Mouse (Mus musculus) hindbrain, embryonic 13.5 days (tissue): Measurements from ENCODE around the gene Prom2. TPM values are rescaled to one million over a fixed set of nuclear protein-coding genes. Genes with fewer than 3 reads are reported as not detected.

Experiments used
- ATAC-seq: fragments of 200-750 bp; cut with Nextera tagmentation; 2 replicates; pipeline ENCODE4 v1.8.0; 2017; ENCODE audit warnings: moderate TSS enrichment; ENCODE audit not compliant: low FRiP score
- H3K27ac ChIP-seq: fragments of 300-500 bp; sonication (generic); 2 replicates; pipeline ENCODE4 v1.5.1; 2015; ENCODE audit warnings: inconsistent platforms, mild to moderate bottlenecking, moderate library complexity
- H3K27me3 ChIP-seq: fragments of 300-500 bp; sonication (generic); 2 replicates; pipeline ENCODE4 v1.6.1; 2015; ENCODE audit warnings: mild to moderate bottlenecking, inconsistent platforms
- H3K36me3 ChIP-seq: fragments of 300-500 bp; sonication (generic); 2 replicates; pipeline ENCODE4 v1.6.1; 2015; ENCODE audit warnings: mild to moderate bottlenecking, inconsistent platforms
- H3K4me1 ChIP-seq: fragments of 300-500 bp; sonication (generic); replicated peaks from 2 replicates; pipeline ENCODE4 v1.6.1; 2015; ENCODE audit warnings: inconsistent platforms
- H3K4me2 ChIP-seq: fragments of 300-500 bp; sonication (generic); 2 replicates; pipeline ENCODE4 v1.6.1; 2015; ENCODE audit warnings: inconsistent platforms, mild to moderate bottlenecking, moderate library complexity
- H3K4me3 ChIP-seq: fragments of 300-500 bp; sonication (generic); 2 replicates; pipeline ENCODE4 v1.5.1; 2015; ENCODE audit warnings: mild to moderate bottlenecking, inconsistent platforms
- H3K9ac ChIP-seq: fragments of 300-500 bp; sonication (generic); 2 replicates; pipeline ENCODE4 v1.6.1; 2015; ENCODE audit warnings: mild to moderate bottlenecking, inconsistent platforms
- H3K9me3 ChIP-seq: fragments of 300-500 bp; sonication (generic); 2 replicates; pipeline ENCODE4 v1.6.1; 2016; ENCODE audit warnings: inconsistent platforms
- WGBS: fragments of 180-500 bp; shearing (Covaris S2); methylation state at CpG from one replicate; pipeline ENCODE4 v1.1.7; 2015; 5-methylcytosine and 5-hydroxymethylcytosine counted together
- polyA plus RNA-seq: library from polyadenylated mRNA; unstranded; fragments of >200 nt; fragmentation: Nextera tagmentation; extraction: Ambion mirVana; gene quantifications from 2 replicates; pipeline ENCODE4 v1.2.1, GENCODE M21; 2015

Prom2 gene
- polyA plus RNA-seq, 1 experiment from 2014 or later = 0.10 TPM

GRCm38 (mm10) chr2:127548342-127549074, 7.2 kb upstream of the Prom2 start:
- no peak overlapping the region for H3K27ac ChIP-seq
- 78% methylated on average over 5 of the region's 5 CpGs for WGBS
- no peak for ATAC-seq

DNA sequence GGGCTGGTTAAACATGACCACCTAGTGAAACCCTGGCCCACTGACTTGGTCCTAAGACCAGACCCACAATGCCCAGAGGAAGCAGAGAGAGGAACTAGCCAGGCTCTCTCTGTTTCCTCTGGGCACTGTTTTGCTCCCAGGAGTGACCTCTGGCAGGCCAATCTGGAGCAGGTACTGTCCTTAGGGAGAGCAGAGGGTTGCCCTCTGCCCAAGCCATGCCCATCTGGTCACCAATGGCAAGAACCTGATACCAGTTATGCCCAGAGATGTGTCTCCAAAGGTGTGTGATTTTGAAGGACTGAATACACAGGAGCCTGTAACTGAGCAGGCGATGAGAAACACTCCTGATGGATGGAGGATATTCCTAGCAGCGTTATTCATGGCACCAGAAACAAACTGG, 430 bp upstream of the Prom2 start:
- no peak for ATAC-seq
- 82% methylated on average over 2 of the region's 2 CpGs for WGBS
- H3K27me3 ChIP-seq = peaks cover 74% of the 10 kb centered on the region

More at GRCm38 (mm10) chr2:127548342-127549074, 7.2 kb upstream of the Prom2 start:
- Histone ChIP-seq H3K4me2 (no peak overlapping the region), H3K4me1 (no peaks in the 10 kb centered on the region), H3K36me3 (no peaks in the 10 kb centered on the region), H3K27me3 (peaks cover 15% of the 10 kb centered on the region; the same call in 1 of the 2 replicates), H3K9me3 (no peaks in the 10 kb centered on the region), H3K9ac (no peak overlapping the region), H3K4me3 (no peak overlapping the region)

DNA sequence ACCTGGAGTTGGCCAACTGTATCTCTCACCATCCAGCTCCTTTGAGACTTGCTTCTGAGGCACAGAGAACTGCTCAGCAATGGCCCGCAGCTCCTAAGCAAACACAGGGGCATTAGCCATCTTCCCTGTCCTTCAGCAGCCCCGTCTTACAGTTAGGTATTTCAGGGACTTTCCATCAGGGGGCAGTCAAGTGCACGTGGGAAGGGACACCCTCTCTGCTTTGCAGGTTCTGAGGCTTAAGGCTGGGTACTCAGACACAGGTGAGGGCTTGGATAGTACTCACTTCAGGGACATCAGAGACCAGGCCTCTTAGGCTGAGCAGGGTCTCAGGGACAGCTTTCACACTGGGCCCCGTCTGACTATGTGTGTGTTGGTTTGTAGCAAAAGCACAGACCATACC, 1.8 kb downstream of the Prom2 start:
- no peak overlapping the region for H3K4me3 ChIP-seq
- no peak overlapping the region for H3K4me2 ChIP-seq
- 34% methylated on average over 4 of the region's 4 CpGs for WGBS
- no peak overlapping the region for H3K27ac ChIP-seq
- no peaks in the 10 kb centered on the region for H3K36me3 ChIP-seq
- ATAC-seq = no peak
- H3K9ac ChIP-seq = no peak overlapping the region
- no peaks in the 10 kb centered on the region for H3K9me3 ChIP-seq
- peaks cover 82% of the 10 kb centered on the region for H3K27me3 ChIP-seq
- H3K4me1 ChIP-seq = peaks cover 7% of the 10 kb centered on the region; the same call in 1 of the 2 replicates

More for the DNA sequence above, 430 bp upstream of the Prom2 start:
- peaks cover 7% of the 10 kb centered on the region; the same call in 1 of the 2 replicates for H3K4me1 ChIP-seq
- no peak overlapping the region for H3K9ac ChIP-seq
- H3K27ac ChIP-seq = no peak overlapping the region
- no peaks in the 10 kb centered on the region for H3K9me3 ChIP-seq
- no peak overlapping the region for H3K4me2 ChIP-seq
- no peak overlapping the region for H3K4me3 ChIP-seq
- no peaks in the 10 kb centered on the region for H3K36me3 ChIP-seq

- H3K4me2 ChIP-seq = no peak overlapping the region
- no peak overlapping the region for H3K27ac ChIP-seq
- H3K4me3 ChIP-seq = no peak overlapping the region
- 72% methylated on average over 3 of the region's 3 CpGs for WGBS
- H3K9ac ChIP-seq = no peak overlapping the region
- no peaks in the 10 kb centered on the region for H3K9me3 ChIP-seq
- peaks cover 7% of the 10 kb centered on the region; the same call in 1 of the 2 replicates for H3K4me1 ChIP-seq
- no peaks in the 10 kb centered on the region for H3K36me3 ChIP-seq
- peaks cover 75% of the 10 kb centered on the region for H3K27me3 ChIP-seq
- ATAC-seq = no peak
Observed at GRCm38 (mm10) chr2:127537548-127537947, 3.7 kb downstream of the Prom2 start.

- WGBS = 81% methylated on average over 9 of the region's 9 CpGs
- Histone ChIP-seq H3K9ac (no peak overlapping the region), H3K27ac (no peak overlapping the region), H3K4me3 (no peak overlapping the region), H3K27me3 (peaks cover 66% of the 10 kb centered on the region), H3K36me3 (no peaks in the 10 kb centered on the region), H3K4me2 (no peak overlapping the region), H3K4me1 (no peaks in the 10 kb centered on the region), H3K9me3 (no peaks in the 10 kb centered on the region)
- no peak for ATAC-seq
Observed at GRCm38 (mm10) chr2:127535363-127535762, 5.9 kb downstream of the Prom2 start.

DNA sequence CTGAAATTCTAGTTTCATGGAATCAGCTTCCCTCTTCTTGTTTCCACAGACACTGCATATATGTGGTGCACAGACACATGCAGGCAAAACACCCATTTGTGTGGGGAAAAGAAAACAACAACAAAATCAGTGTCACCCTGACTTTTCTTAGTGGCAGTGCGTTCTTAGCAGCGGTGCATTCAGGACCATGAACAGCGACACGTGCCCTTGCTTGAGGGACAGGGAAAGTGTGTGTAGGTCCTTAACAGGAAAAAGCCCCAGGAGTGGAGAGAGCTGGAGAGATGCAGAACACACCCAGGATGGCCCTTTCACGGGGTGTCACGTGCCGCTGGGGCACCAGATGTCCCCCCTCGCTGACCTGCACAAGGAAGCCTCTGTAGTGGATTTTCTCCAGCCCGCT, 8.9 kb downstream of the Prom2 start:
- Histone ChIP-seq H3K4me2 (no peak overlapping the region), H3K4me3 (no peak overlapping the region), H3K4me1 (no peaks in the 10 kb centered on the region), H3K27me3 (peaks cover 43% of the 10 kb centered on the region), H3K9me3 (no peaks in the 10 kb centered on the region), H3K36me3 (no peaks in the 10 kb centered on the region), H3K9ac (no peak overlapping the region), H3K27ac (no peak overlapping the region)
- no peak for ATAC-seq
- 14% methylated on average over 9 of the region's 9 CpGs for WGBS

- WGBS = 93% methylated on average over 2 of the region's 2 CpGs
- no peak for ATAC-seq
- Histone ChIP-seq H3K9me3 (no peaks in the 10 kb centered on the region), H3K27me3 (peaks cover 36% of the 10 kb centered on the region), H3K9ac (no peak overlapping the region), H3K36me3 (no peaks in the 10 kb centered on the region), H3K4me3 (no peak overlapping the region), H3K4me1 (no peaks in the 10 kb centered on the region), H3K4me2 (no peak overlapping the region), H3K27ac (no peak overlapping the region)
Observed at GRCm38 (mm10) chr2:127531592-127531991, 9.7 kb downstream of the Prom2 start.

DNA sequence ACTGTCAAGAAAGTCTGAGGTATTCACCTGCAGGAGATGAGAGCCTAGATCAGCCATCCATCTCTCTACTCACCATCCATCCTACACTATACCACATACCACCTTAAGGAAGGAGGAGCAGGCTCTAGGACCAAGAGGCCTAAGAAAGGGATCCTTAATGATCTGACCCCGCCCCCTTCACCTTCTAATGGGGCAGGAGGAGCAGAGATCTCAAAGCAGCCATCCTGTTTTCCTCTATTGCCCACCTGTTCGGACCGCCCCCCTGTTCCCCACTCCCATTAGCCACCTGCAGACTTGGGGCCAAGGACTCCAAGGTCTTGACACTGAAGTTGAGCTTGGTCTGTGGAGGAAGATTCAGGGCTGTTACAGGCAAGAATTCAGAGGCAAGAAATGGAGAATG, 10.8 kb downstream of the Prom2 start:
- Histone ChIP-seq H3K27me3 (peaks cover 29% of the 10 kb centered on the region), H3K4me2 (no peak overlapping the region), H3K36me3 (no peaks in the 10 kb centered on the region), H3K9ac (no peak overlapping the region), H3K9me3 (no peaks in the 10 kb centered on the region), H3K4me3 (no peak overlapping the region), H3K4me1 (no peaks in the 10 kb centered on the region), H3K27ac (no peak overlapping the region)
- 85% methylated on average over 3 of the region's 3 CpGs for WGBS
- ATAC-seq = no peak

DNA sequence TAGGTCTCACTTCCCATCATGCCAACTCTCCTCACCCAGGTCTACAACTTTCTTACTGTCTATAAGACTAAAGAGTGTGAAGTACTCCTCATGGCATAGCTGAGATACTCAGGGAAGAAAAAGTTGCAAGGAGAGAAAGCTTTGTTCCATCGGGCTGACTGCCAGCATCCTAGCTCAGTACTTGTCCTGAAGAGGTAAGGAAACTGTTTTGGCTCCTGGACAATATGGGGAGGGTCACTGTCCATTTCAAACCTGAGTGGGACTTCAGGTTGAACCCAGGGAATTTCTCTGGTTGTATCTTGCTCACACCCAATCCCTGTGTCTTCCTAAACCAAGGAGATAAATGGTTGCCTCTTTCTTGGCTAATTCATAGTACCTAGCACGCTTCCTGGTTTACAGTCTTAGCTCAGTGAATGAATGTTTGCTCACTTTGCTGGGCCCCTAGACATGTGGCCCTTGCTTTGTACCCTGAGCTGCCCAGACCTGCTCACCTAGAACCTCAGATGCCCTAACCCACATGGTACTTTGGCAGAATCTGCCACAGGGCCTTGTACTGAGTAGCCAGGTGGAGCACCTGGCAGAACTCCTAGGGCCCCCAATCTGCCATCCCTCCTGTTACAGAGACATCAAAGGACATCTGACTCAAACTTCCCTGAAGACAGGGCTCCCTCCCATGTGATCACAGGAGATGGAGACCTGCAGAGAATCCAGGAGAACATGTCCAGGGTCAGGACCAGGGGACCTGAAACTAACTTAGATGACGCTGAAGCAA, 16.1 kb downstream of the Prom2 start:
- Histone ChIP-seq H3K27me3 (0 out of 2 replicates have a peak, but pooled peaks cover 5% of the 10 kb centered on the region), H3K36me3 (no peaks in the 10 kb centered on the region), H3K4me3 (no peak overlapping the region), H3K9me3 (no peaks in the 10 kb centered on the region), H3K4me1 (peaks cover 34% of the 10 kb centered on the region), H3K9ac (no peak overlapping the region), H3K27ac (no peak overlapping the region), H3K4me2 (no peak overlapping the region)
- WGBS = 89% methylated on average over 3 of the region's 3 CpGs
- no peak for ATAC-seq

DNA sequence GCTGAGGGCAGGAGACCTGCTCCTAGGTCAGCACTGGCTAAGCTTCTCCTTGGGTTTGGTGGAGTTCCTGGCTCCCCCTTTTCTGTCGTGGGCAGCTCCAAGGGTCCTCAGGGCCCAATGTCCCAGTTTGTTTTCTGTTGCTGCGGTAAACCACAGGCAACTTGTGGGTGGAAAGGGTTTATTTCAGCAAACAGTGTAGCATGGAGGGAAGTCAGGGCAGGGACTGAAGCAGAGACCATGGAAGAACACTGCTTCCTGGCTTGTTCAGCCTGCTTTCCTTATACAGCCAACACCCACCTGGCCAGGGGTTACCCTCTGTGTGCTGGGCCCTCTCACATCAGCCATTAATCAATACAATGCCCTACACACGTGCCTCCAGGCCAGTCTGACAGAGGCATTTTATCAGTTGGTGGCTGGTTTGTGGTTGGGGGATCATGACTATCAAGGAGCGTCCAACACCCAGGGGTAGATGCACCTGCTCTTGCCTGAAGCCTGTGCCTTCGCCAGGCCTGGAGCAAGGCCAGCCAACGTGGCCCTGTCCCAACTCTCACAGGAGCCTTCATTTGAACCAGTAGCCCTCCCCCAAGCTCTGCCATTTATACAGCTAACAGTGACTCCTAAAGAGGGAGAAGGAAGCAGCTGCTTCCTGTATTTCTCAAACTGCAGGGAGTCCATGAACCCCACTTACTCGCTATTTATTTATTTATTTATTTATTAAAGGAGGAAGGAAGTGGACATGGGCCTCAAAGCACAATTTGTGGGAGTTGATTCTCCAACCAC, 17.1 kb downstream of the Prom2 start:
- WGBS = 61% methylated on average over 7 of the region's 7 CpGs
- Histone ChIP-seq H3K36me3 (no peaks in the 10 kb centered on the region), H3K27me3 (no peaks in the 10 kb centered on the region), H3K4me1 (peaks cover 44% of the 10 kb centered on the region), H3K27ac (0 out of 2 replicates have a peak overlapping the region, but pooled peaks have one; percentile 12), H3K4me3 (no peak overlapping the region), H3K9ac (no peak overlapping the region), H3K9me3 (no peaks in the 10 kb centered on the region), H3K4me2 (no peak overlapping the region)
- no peak for ATAC-seq

DNA sequence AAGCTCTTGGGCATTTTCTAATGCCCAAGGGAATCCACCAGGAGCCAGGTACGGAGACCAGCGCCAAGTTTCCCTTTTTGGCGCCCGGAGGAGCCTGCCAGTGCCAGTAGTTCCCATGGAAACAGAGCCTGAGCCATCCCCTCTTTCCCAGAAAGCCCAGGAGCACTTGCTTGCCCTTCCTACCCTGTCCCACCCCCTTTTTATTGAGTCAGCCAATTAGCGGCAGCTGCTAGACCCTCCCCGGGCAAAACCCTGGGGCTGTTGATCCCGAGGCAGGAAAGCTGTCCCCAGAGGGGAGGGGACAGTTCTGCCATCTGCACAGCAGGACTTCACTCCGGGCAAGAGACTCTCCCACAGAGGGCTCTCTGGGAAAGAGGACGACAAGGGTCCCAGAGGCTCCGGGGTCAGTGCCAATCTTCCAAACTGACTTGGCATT, 19.2 kb downstream of the Prom2 start, which contains the start of gene Kcnip3:
TSS of gene Kcnip3 (minus strand) at position 89 of the 436 bp plus-strand sequence.
- WGBS = 3% methylated on average over 10 of the region's 10 CpGs
- peak within 1 kb of the TSS; percentile 65 for H3K4me2 ChIP-seq
- peak within 1 kb of the TSS; percentile 76 for H3K9ac ChIP-seq
- peak within 1 kb of the TSS; percentile 43 for H3K4me3 ChIP-seq
- H3K9me3 ChIP-seq = no peaks in the 10 kb centered on the region
- no peaks in the 10 kb centered on the region for H3K36me3 ChIP-seq
- peak within 1 kb of the TSS; percentile 82 for H3K27ac ChIP-seq
- peaks cover 64% of the 10 kb centered on the region for H3K4me1 ChIP-seq
- ATAC-seq = peak; percentile 83
- no peaks in the 10 kb centered on the region for H3K27me3 ChIP-seq
